Mouse (Mus musculus) CH12.LX (cell line): ENCODE measurements at regions not wholly inside any gene's neighbourhood (a gene's known extent, or its start where the extent isn't known, plus 50 kb on each side); places are given as distances from the start of the nearest gene placed in this dataset.

ENCODE experiments used
- CHD2 ChIP-seq: IDR thresholded peaks from 2 replicates; pipeline ENCODE4 v1.6.1; 2011; ENCODE audit warnings: low read length, improper control_type of control experiment
- CTCF ChIP-seq, 2 experiments: IDR thresholded peaks in 1 of 2; conservative IDR thresholded peaks in 1 of 2; 2 replicates each; pipeline ENCODE4 v1.5.1; 2011 to 2012; ENCODE audit warnings: low read depth in 2 of 2, low read length in 2 of 2, improper control_type of control experiment in 1 of 2, inconsistent platforms in 1 of 2, mild to moderate bottlenecking in 1 of 2, moderate library complexity in 1 of 2
- GABPA ChIP-seq: IDR thresholded peaks from 2 replicates; pipeline ENCODE4 v1.6.1; 2012; ENCODE audit warnings: low read depth, low read length, improper control_type of control experiment, inconsistent platforms; ENCODE audit not compliant: insufficient replicate concordance
- KAT2A ChIP-seq: IDR thresholded peaks from 2 replicates; pipeline ENCODE4 v1.6.1; 2012; ENCODE audit warnings: low read length, improper control_type of control experiment, inconsistent platforms; ENCODE audit not compliant: insufficient replicate concordance
- MAFK ChIP-seq: IDR thresholded peaks from 2 replicates; pipeline ENCODE4 v1.6.1; 2011; ENCODE audit warnings: low read length, improper control_type of control experiment; ENCODE audit not compliant: insufficient replicate concordance
- MAX ChIP-seq: IDR thresholded peaks from 2 replicates; pipeline ENCODE4 v1.6.1; 2011; ENCODE audit warnings: low read length, improper control_type of control experiment
- MEF2A ChIP-seq: IDR thresholded peaks from 2 replicates; pipeline ENCODE4 v1.6.1; 2014; ENCODE audit warnings: low read depth, mild to moderate bottlenecking, inconsistent platforms, low read length, improper control_type of control experiment, borderline replicate concordance
- POLR2A ChIP-seq: IDR thresholded peaks from 2 replicates; pipeline ENCODE4 v1.6.1; 2011; ENCODE audit warnings: low read depth, mild to moderate bottlenecking, improper control_type of control experiment, low read length
- POLR2AphosphoS2 ChIP-seq: IDR thresholded peaks from 2 replicates; pipeline ENCODE4 v1.6.1; 2011; ENCODE audit warnings: low read depth, low read length, improper control_type of control experiment
- TBP ChIP-seq: conservative IDR thresholded peaks from 2 replicates; pipeline ENCODE4 v1.6.1; 2011; ENCODE audit warnings: low read depth, low read length, improper control_type of control experiment
- ZMIZ1 ChIP-seq: IDR thresholded peaks from 2 replicates; pipeline ENCODE4 v1.6.1; 2012; ENCODE audit warnings: low read depth, mild to moderate bottlenecking, inconsistent platforms, low read length, improper control_type of control experiment
- ZNF384 ChIP-seq: IDR thresholded peaks from 2 replicates; pipeline ENCODE4 v1.6.1; 2012; ENCODE audit warnings: low read depth, low read length, improper control_type of control experiment, inconsistent platforms

DNA sequence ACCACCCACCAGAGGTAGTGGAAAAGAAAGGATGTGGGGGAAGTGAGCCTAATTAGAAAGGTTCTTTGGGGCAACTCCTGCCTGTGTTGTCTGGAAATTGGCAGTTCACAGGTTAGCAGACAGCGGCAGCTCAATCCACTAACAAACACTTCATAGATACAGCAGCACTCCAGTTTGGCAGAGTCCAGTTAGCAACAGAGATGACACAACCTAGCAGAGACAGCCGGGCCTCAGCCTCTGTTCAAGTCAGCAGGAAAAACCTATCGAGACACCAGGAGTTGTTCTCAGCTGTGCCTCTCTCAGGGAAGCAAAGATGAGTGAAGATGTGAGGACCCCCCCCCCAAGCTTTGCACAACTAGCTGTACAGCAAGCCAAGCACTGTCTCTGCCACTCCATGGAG is 131.2 kb downstream of the Ibtk start:
- TF ChIP-seq POLR2A (no peak), GABPA (no peak), KAT2A (no peak), CTCF (conservative IDR thresholded peaks at IDR 0.05 in 1 of 2, IDR thresholded peaks at IDR 0.05 in 1 of 2; ENCODE audit: low read depth in 2 of 2, low read length in 2 of 2) (no peak), ZMIZ1 (no peak), CHD2 (no peak), ZNF384 (no peak), MAX (no peak), POLR2AphosphoS2 (no peak), MEF2A (no peak), MAFK (no peak), TBP (no peak)
